Mouse (Mus musculus) kidney, embryonic 14.5 days (tissue): Measurements from ENCODE around the gene Tpst2. TPM values are rescaled to one million over a fixed set of nuclear protein-coding genes. Genes with fewer than 3 reads are reported as not detected.
A peak's percentile ranks its signal among the peaks of the same experiment; 100 is the strongest.

Experiments used
- ATAC-seq: fragments of 200-750 bp; cut with Nextera tagmentation; 2 replicates; pipeline ENCODE4 v1.8.0; 2017; ENCODE audit warnings: moderate number of reproducible peaks, mild to moderate bottlenecking, moderate TSS enrichment, moderate library complexity; ENCODE audit not compliant: low FRiP score, low TSS enrichment
- H3K27ac ChIP-seq: fragments of 300-500 bp; sonication (generic); 2 replicates; pipeline ENCODE4 v1.5.1; 2014; ENCODE audit warnings: low read depth, mild to moderate bottlenecking, low read length, moderate library complexity, mixed read lengths
- H3K27me3 ChIP-seq: fragments of 300-500 bp; sonication (generic); 2 replicates; pipeline ENCODE4 v1.6.1; 2014; ENCODE audit warnings: mild to moderate bottlenecking, low read length; ENCODE audit not compliant: control insufficient read depth, insufficient read depth
- H3K36me3 ChIP-seq: fragments of 300-500 bp; sonication (generic); 2 replicates; pipeline ENCODE4 v1.6.1; 2014; ENCODE audit warnings: low read length, mixed read lengths; ENCODE audit not compliant: control insufficient read depth, insufficient read depth
- H3K4me1 ChIP-seq: fragments of 300-500 bp; sonication (generic); 2 replicates; pipeline ENCODE4 v1.6.1; 2014; ENCODE audit warnings: low read length, mixed read lengths; ENCODE audit not compliant: control insufficient read depth, insufficient read depth
- H3K4me2 ChIP-seq: fragments of 300-500 bp; sonication (generic); replicated peaks from 2 replicates; pipeline ENCODE4 v1.6.1; 2014; ENCODE audit warnings: low read depth, mild to moderate bottlenecking, low read length
- H3K4me3 ChIP-seq: fragments of 300-500 bp; sonication (generic); 2 replicates; pipeline ENCODE4 v1.5.1; 2014; ENCODE audit warnings: mild to moderate bottlenecking, low read length
- H3K9ac ChIP-seq: fragments of 300-500 bp; sonication (generic); 2 replicates; pipeline ENCODE4 v1.6.1; 2014; ENCODE audit warnings: low read depth, mild to moderate bottlenecking, low read length, moderate library complexity
- H3K9me3 ChIP-seq: fragments of 300-500 bp; sonication (generic); 2 replicates; pipeline ENCODE4 v1.6.1; 2016; ENCODE audit warnings: low read length; ENCODE audit not compliant: control insufficient read depth
- WGBS: fragments of 180-500 bp; shearing (Covaris S2); extraction: QIAGEN DNeasy Blood & Tissue Kit; methylation state at CpG from one replicate; pipeline ENCODE4 v1.1.7; 2014; 5-methylcytosine and 5-hydroxymethylcytosine counted together
- polyA plus RNA-seq: library from polyadenylated mRNA; unstranded; fragments of >200 nt; fragmentation: Nextera tagmentation; extraction: Ambion mirVana; gene quantifications from 2 replicates; pipeline ENCODE4 v1.2.1, GENCODE M21; 2014

Tpst2 gene
- polyA plus RNA-seq, 1 experiment from 2014 or later = 50.3 TPM

GRCm38 (mm10) chr5:112324637-112325545 lies 48.4 kb downstream of the Tpst2 start:
- Histone ChIP-seq H3K4me3 (peak overlapping the region; percentile 21; the same call in 1 of the 2 replicates), H3K4me2 (peak overlapping the region; percentile 60), H3K9ac (peak overlapping the region; percentile 53), H3K9me3 (no peaks in the 10 kb centered on the region), H3K36me3 (peaks cover 18% of the 10 kb centered on the region), H3K27ac (peak overlapping the region; percentile 74), H3K4me1 (peaks cover 19% of the 10 kb centered on the region), H3K27me3 (no peaks in the 10 kb centered on the region)
- 16% methylated on average over 24 of the region's 24 CpGs for WGBS
- ATAC-seq = peak; percentile 79

GRCm38 (mm10) chr5:112325546-112326445 lies 49.3 kb downstream of the Tpst2 start, which contains the start of gene Tfip11:
Gene Tfip11, plus strand, starts transcription at chr5:112326358.
- peak within 1 kb of the TSS; percentile 83 for H3K27ac ChIP-seq
- H3K4me3 ChIP-seq = peak within 1 kb of the TSS; percentile 88
- WGBS = 7% methylated on average over 48 of the region's 48 CpGs
- H3K9me3 ChIP-seq = no peaks in the 10 kb centered on the region
- H3K36me3 ChIP-seq = peaks cover 27% of the 10 kb centered on the region
- no peaks in the 10 kb centered on the region for H3K27me3 ChIP-seq
- peaks cover 19% of the 10 kb centered on the region for H3K4me1 ChIP-seq
- peak; percentile 84 for ATAC-seq
- peak within 1 kb of the TSS; percentile 63 for H3K4me2 ChIP-seq
- peak within 1 kb of the TSS; percentile 76 for H3K9ac ChIP-seq

- no peak overlapping the region; the same call in 1 of the 2 replicates for H3K27ac ChIP-seq
- 2% methylated on average over 33 of the region's 33 CpGs for WGBS
Observed at GRCm38 (mm10) chr5:112326446-112327009, 50.0 kb downstream of the Tpst2 start.

GRCm38 (mm10) chr5:112327854-112328253 lies 51.4 kb downstream of the Tpst2 start:
- Histone ChIP-seq H3K4me1 (peaks cover 19% of the 10 kb centered on the region), H3K27me3 (no peaks in the 10 kb centered on the region), H3K9me3 (no peaks in the 10 kb centered on the region), H3K4me2 (no peak overlapping the region), H3K27ac (no peak overlapping the region), H3K9ac (no peak overlapping the region), H3K36me3 (peaks cover 48% of the 10 kb centered on the region), H3K4me3 (no peak overlapping the region)
- ATAC-seq = no peak
- 91% methylated on average over 15 of the region's 15 CpGs for WGBS

More at GRCm38 (mm10) chr5:112326446-112327009, 50.0 kb downstream of the Tpst2 start:
- H3K4me1 ChIP-seq = peaks cover 19% of the 10 kb centered on the region
- H3K36me3 ChIP-seq = peaks cover 35% of the 10 kb centered on the region
- H3K9ac ChIP-seq = peak overlapping the region; percentile 76
- no peaks in the 10 kb centered on the region for H3K9me3 ChIP-seq
- no peaks in the 10 kb centered on the region for H3K27me3 ChIP-seq
- H3K4me3 ChIP-seq = peak overlapping the region; percentile 88
- peak; percentile 21 for ATAC-seq
- H3K4me2 ChIP-seq = peak overlapping the region; percentile 63

GRCm38 (mm10) chr5:112329805-112330564 lies 53.5 kb downstream of the Tpst2 start:
- Histone ChIP-seq H3K4me2 (no peak overlapping the region), H3K4me3 (no peak overlapping the region), H3K4me1 (peaks cover 13% of the 10 kb centered on the region), H3K9ac (no peak overlapping the region), H3K27me3 (no peaks in the 10 kb centered on the region), H3K27ac (no peak overlapping the region), H3K36me3 (peaks cover 69% of the 10 kb centered on the region), H3K9me3 (no peaks in the 10 kb centered on the region)
- no peak for ATAC-seq
- 91% methylated on average over 14 of the region's 14 CpGs for WGBS

- Histone ChIP-seq H3K27me3 (no peaks in the 10 kb centered on the region), H3K4me2 (no peak overlapping the region), H3K4me1 (no peaks in the 10 kb centered on the region), H3K4me3 (no peak overlapping the region), H3K27ac (no peak overlapping the region), H3K36me3 (peaks cover 88% of the 10 kb centered on the region), H3K9ac (no peak overlapping the region), H3K9me3 (no peaks in the 10 kb centered on the region)
- 25% methylated on average over 2 of the region's 2 CpGs for WGBS
- 0 out of 2 replicates have a peak, but pooled peaks have one; percentile 25 for ATAC-seq
Observed at GRCm38 (mm10) chr5:112335473-112335872, 59.0 kb downstream of the Tpst2 start.

- H3K9ac ChIP-seq = no peak overlapping the region
- peaks cover 5% of the 10 kb centered on the region; the same call in 1 of the 2 replicates for H3K4me1 ChIP-seq
- H3K9me3 ChIP-seq = no peaks in the 10 kb centered on the region
- no peaks in the 10 kb centered on the region for H3K27me3 ChIP-seq
- no peak overlapping the region for H3K4me3 ChIP-seq
- no peak for ATAC-seq
- no peak overlapping the region for H3K4me2 ChIP-seq
- peaks cover 76% of the 10 kb centered on the region for H3K36me3 ChIP-seq
- no peak overlapping the region for H3K27ac ChIP-seq
- 93% methylated on average over 22 of the region's 22 CpGs for WGBS
Observed at GRCm38 (mm10) chr5:112337004-112337403, 60.5 kb downstream of the Tpst2 start.

- ATAC-seq = no peak
- WGBS = 73% methylated on average over 7 of the region's 7 CpGs
Observed at GRCm38 (mm10) chr5:112339215-112339614, 62.7 kb downstream of the Tpst2 start.

More at GRCm38 (mm10) chr5:112339215-112339614, 62.7 kb downstream of the Tpst2 start:
- no peaks in the 10 kb centered on the region for H3K9me3 ChIP-seq
- no peak overlapping the region for H3K9ac ChIP-seq
- H3K27ac ChIP-seq = no peak overlapping the region
- H3K4me1 ChIP-seq = peaks cover 12% of the 10 kb centered on the region
- no peak overlapping the region for H3K4me2 ChIP-seq
- no peaks in the 10 kb centered on the region for H3K27me3 ChIP-seq
- no peak overlapping the region for H3K4me3 ChIP-seq
- H3K36me3 ChIP-seq = peaks cover 54% of the 10 kb centered on the region
